Mouse (Mus musculus): ENCODE measurements at regions not wholly inside any gene's neighbourhood (a gene's known extent, or its start where the extent isn't known, plus 50 kb on each side); places are given as distances from the start of the nearest gene placed in this dataset.

- TF ChIP-seq CTCF (IDR thresholded peaks at IDR 0.05; ENCODE audit: control insufficient read depth, insufficient read depth, insufficient replicate concordance, low read depth, low read length) (no peak), POLR2A (IDR thresholded peaks at IDR 0.05; ENCODE audit: control insufficient read depth, low read depth, low read length) (no peak)
Observed at GRCm38 (mm10) chr13:6235394-6235793, 312.6 kb upstream of the Pitrm1 start.
